Mouse (Mus musculus) bone marrow macrophage, adult 2 months (primary cell): ENCODE data around the gene Edf1.

Experiments
- CTCF ChIP-seq: IDR thresholded peaks from 2 replicates; pipeline ENCODE4 v1.5.1; 2012; ENCODE audit warnings: low read depth, mild to moderate bottlenecking, low read length, moderate library complexity
- POLR2A ChIP-seq: IDR thresholded peaks from 2 replicates; pipeline ENCODE4 v1.6.1; 2012; ENCODE audit warnings: mild to moderate bottlenecking, low read depth, low read length, borderline replicate concordance

GRCm38 (mm10) chr2:25556296-25556695, 1.4 kb upstream of the Edf1 start:
- TF ChIP-seq POLR2A (no peak), CTCF (no peak)
